Mouse (Mus musculus): Measurements from ENCODE around the gene Calcoco1. TPM values are rescaled to one million over a fixed set of nuclear protein-coding genes. Genes with fewer than 3 reads are reported as not detected.

Calcoco1 gene
- 10 to 100 TPM; 86.9 to 92.4 TPM for total RNA-seq (2021)
- long read RNA-seq, transcript Calcoco1-204 (14 exons, 2,968 nt) = minor isoform, 5 of 117 reads
- long read RNA-seq, transcript Calcoco1-201 (15 exons, 2,824 nt) = major isoform, 82 of 117 reads
- long read RNA-seq, partial matches to known transcripts = 12 of 117 reads
- long read RNA-seq, other reads (novel, unspliced or antisense) = 18 of 117 reads

GRCm38 (mm10) chr15:102721980-102722475 lies at the start of gene Calcoco1:
Gene Calcoco1 (minus strand): TSS chr15:102722178.
- DNase-seq (ENCODE audit: low spot score in 2 of 2) = peak; percentile 96 to 98

GRCm38 (mm10) chr15:102770866-102771265 lies 48.9 kb upstream of the Calcoco1 start:
- DNase-seq (ENCODE audit: low spot score in 2 of 2) = no peak

- no peak for DNase-seq (ENCODE audit: low spot score in 2 of 2)
These were observed 43.2 kb upstream of the Calcoco1 start for GRCm38 (mm10) chr15:102765207-102765606.

GRCm38 (mm10) chr15:102761745-102762378 lies 39.9 kb upstream of the Calcoco1 start:
- peak; percentile 56 to 74 for DNase-seq (ENCODE audit: low spot score in 2 of 2)

GRCm38 (mm10) chr15:102757686-102758085 lies 35.7 kb upstream of the Calcoco1 start:
- no peak for DNase-seq (ENCODE audit: low spot score in 2 of 2)

- no peak for DNase-seq (ENCODE audit: low spot score in 2 of 2)
These were observed 33.1 kb upstream of the Calcoco1 start for GRCm38 (mm10) chr15:102755053-102755452.

GRCm38 (mm10) chr15:102754361-102754760 lies 32.4 kb upstream of the Calcoco1 start:
- no peak for DNase-seq (ENCODE audit: low spot score in 2 of 2)

GRCm38 (mm10) chr15:102753170-102753569 lies 31.2 kb upstream of the Calcoco1 start:
- peak in 1 of 2 experiments; percentile 53 for DNase-seq (ENCODE audit: low spot score in 2 of 2)

- DNase-seq (ENCODE audit: low spot score in 2 of 2) = no peak
These were observed 30.2 kb upstream of the Calcoco1 start for GRCm38 (mm10) chr15:102752164-102752563.

GRCm38 (mm10) chr15:102750241-102750640 lies 28.3 kb upstream of the Calcoco1 start:
- peak in 1 of 2 experiments; percentile 87 for DNase-seq (ENCODE audit: low spot score in 2 of 2)

GRCm38 (mm10) chr15:102749103-102749502 lies 27.1 kb upstream of the Calcoco1 start:
- no peak for DNase-seq (ENCODE audit: low spot score in 2 of 2)

- DNase-seq (ENCODE audit: low spot score in 2 of 2) = no peak
These were observed 25.9 kb upstream of the Calcoco1 start for GRCm38 (mm10) chr15:102747853-102748252.

GRCm38 (mm10) chr15:102747286-102747640 lies 25.3 kb upstream of the Calcoco1 start:
- no peak for DNase-seq (ENCODE audit: low spot score in 2 of 2)

- DNase-seq (ENCODE audit: low spot score in 2 of 2) = peak in 1 of 2 experiments; percentile 77
These were observed 24.7 kb upstream of the Calcoco1 start for GRCm38 (mm10) chr15:102746488-102747285.

- no peak for DNase-seq (ENCODE audit: low spot score in 2 of 2)
These were observed 24.1 kb upstream of the Calcoco1 start for GRCm38 (mm10) chr15:102746126-102746487.

GRCm38 (mm10) chr15:102745387-102745786 lies 23.4 kb upstream of the Calcoco1 start:
- no peak for DNase-seq (ENCODE audit: low spot score in 2 of 2)

- DNase-seq (ENCODE audit: low spot score in 2 of 2) = peak in 1 of 2 experiments; percentile 38
These were observed 22.9 kb upstream of the Calcoco1 start for GRCm38 (mm10) chr15:102744831-102745230.

- DNase-seq (ENCODE audit: low spot score in 2 of 2) = peak in 1 of 2 experiments; percentile 20
These were observed 22.4 kb upstream of the Calcoco1 start for GRCm38 (mm10) chr15:102744416-102744815.

- DNase-seq (ENCODE audit: low spot score in 2 of 2) = peak in 1 of 2 experiments; percentile 71
These were observed 22.0 kb upstream of the Calcoco1 start for GRCm38 (mm10) chr15:102743996-102744395.

- peak in 1 of 2 experiments; percentile 47 for DNase-seq (ENCODE audit: low spot score in 2 of 2)
These were observed 21.2 kb upstream of the Calcoco1 start for GRCm38 (mm10) chr15:102743196-102743595.

GRCm38 (mm10) chr15:102742589-102742988 lies 20.6 kb upstream of the Calcoco1 start:
- peak; percentile 84 to 98 for DNase-seq (ENCODE audit: low spot score in 2 of 2)
